Mouse (Mus musculus) heart, postnatal 0 days (tissue): ENCODE measurements around the gene Ephb2. TPM values are rescaled to one million over a fixed set of nuclear protein-coding genes. Genes with fewer than 3 reads are reported as not detected.

ENCODE experiments used
- ATAC-seq: fragments of 200-750 bp; cut with Nextera tagmentation; 2 replicates; pipeline ENCODE4 v1.8.0; 2017; ENCODE audit warnings: low read depth, moderate number of reproducible peaks, moderate library complexity; ENCODE audit not compliant: insufficient read depth
- DNase-seq: peaks from one replicate; pipeline ENCODE4 v3.0.0-alpha.2; 2016; ENCODE audit warnings: low spot score
- H3K27ac ChIP-seq: fragments of 300-500 bp; sonication (generic); 2 replicates; pipeline ENCODE4 v1.5.1; 2014; ENCODE audit warnings: low read depth, mild to moderate bottlenecking
- H3K27me3 ChIP-seq: fragments of 300-500 bp; sonication (generic); 2 replicates; pipeline ENCODE4 v1.6.1; 2014; ENCODE audit warnings: low read length, mixed read lengths; ENCODE audit not compliant: control insufficient read depth, insufficient read depth
- H3K36me3 ChIP-seq: fragments of 300-500 bp; sonication (generic); replicated peaks from 2 replicates; pipeline ENCODE4 v1.6.1; 2014; ENCODE audit warnings: low read length, mixed read lengths; ENCODE audit not compliant: control insufficient read depth, insufficient read depth
- H3K4me1 ChIP-seq: fragments of 300-500 bp; sonication (generic); 2 replicates; pipeline ENCODE4 v1.6.1; 2014; ENCODE audit warnings: antibody characterized with exemption; ENCODE audit not compliant: control insufficient read depth, insufficient read depth
- H3K4me2 ChIP-seq: fragments of 300-500 bp; sonication (generic); 2 replicates; pipeline ENCODE4 v1.6.1; 2014; ENCODE audit warnings: low read depth, mild to moderate bottlenecking, low read length, moderate library complexity
- H3K4me3 ChIP-seq: fragments of 300-500 bp; sonication (generic); 2 replicates; pipeline ENCODE4 v1.5.1; 2014; ENCODE audit warnings: low read depth, low read length
- H3K9ac ChIP-seq: fragments of 300-500 bp; sonication (generic); replicated peaks from 2 replicates; pipeline ENCODE4 v1.6.1; 2014; ENCODE audit warnings: low read depth, low read length, mixed read lengths
- H3K9me3 ChIP-seq: fragments of 300-500 bp; sonication (generic); replicated peaks from 2 replicates; pipeline ENCODE4 v1.6.1; 2016; ENCODE audit warnings: low read length; ENCODE audit not compliant: control insufficient read depth
- CTCF ChIP-seq: IDR thresholded peaks from 2 replicates; pipeline ENCODE4 v1.5.1; 2016; ENCODE audit warnings: antibody characterized with exemption, control low read depth, low read depth
- EP300 ChIP-seq: IDR thresholded peaks from 2 replicates; pipeline ENCODE4 v1.6.1; 2016; ENCODE audit warnings: antibody characterized with exemption, low read depth
- WGBS: fragments of 180-500 bp; shearing (Covaris S2); extraction: QIAGEN DNeasy Blood & Tissue Kit; methylation state at CpG from one replicate; pipeline ENCODE4 v1.1.7; 2014; 5-methylcytosine and 5-hydroxymethylcytosine counted together
- polyA plus RNA-seq: library from polyadenylated mRNA; unstranded; fragments of >200 nt; fragmentation: Nextera tagmentation; extraction: Ambion mirVana; gene quantifications from 2 replicates; pipeline ENCODE4 v1.2.1, GENCODE M21; 2015
- total RNA-seq: library from RNA; depleted of rRNA; stranded (reverse); fragments of >200 nt; gene quantifications from 2 replicates; pipeline ENCODE4 v1.2.3, GENCODE M21; 2014; ENCODE audit warnings: low replicate concordance

Gene Ephb2
- total and polyA plus RNA-seq, 2 experiments from 2014 or later: 0.19 to 10.2 TPM

GRCm38 (mm10) chr4:136730501-136730900, 105.3 kb downstream of the Ephb2 start:
- 56% methylated on average over 9 of the region's 9 CpGs for WGBS

GRCm38 (mm10) chr4:136729574-136729973, 106.2 kb downstream of the Ephb2 start:
- no peaks in the 10 kb centered on the region for H3K9me3 ChIP-seq
- 88% methylated on average over 2 of the region's 2 CpGs for WGBS
- DNase-seq (no peak), ATAC-seq (no peak)
- H3K4me3 ChIP-seq: no peak overlapping the region
- no peak overlapping the region for H3K4me2 ChIP-seq
- 0 out of 2 replicates have a peak, but pooled peaks cover 4% of the 10 kb centered on the region for H3K27me3 ChIP-seq
- no peak overlapping the region for H3K27ac ChIP-seq
- H3K4me1 ChIP-seq: peaks cover 12% of the 10 kb centered on the region; the same call in 1 of the 2 replicates
- TF ChIP-seq EP300 (no peak), CTCF (no peak)
- no peak overlapping the region for H3K9ac ChIP-seq
- no peaks in the 10 kb centered on the region for H3K36me3 ChIP-seq

More at GRCm38 (mm10) chr4:136730501-136730900, 105.3 kb downstream of the Ephb2 start:
- no peak overlapping the region for H3K4me3 ChIP-seq
- H3K27me3 ChIP-seq: 0 out of 2 replicates have a peak, but pooled peaks cover 4% of the 10 kb centered on the region
- peak; percentile 51; the same call in 1 of the 2 replicates for ATAC-seq
- no peak overlapping the region for H3K4me2 ChIP-seq
- no peaks in the 10 kb centered on the region for H3K36me3 ChIP-seq
- DNase-seq: no peak
- peaks cover 16% of the 10 kb centered on the region for H3K4me1 ChIP-seq
- H3K27ac ChIP-seq: no peak overlapping the region
- H3K9ac ChIP-seq: no peak overlapping the region
- H3K9me3 ChIP-seq: no peaks in the 10 kb centered on the region
- TF ChIP-seq CTCF: peak; percentile 12; the same call in 1 of the 2 replicates
- TF ChIP-seq EP300: no peak

- Histone ChIP-seq H3K4me2 (no peak overlapping the region), H3K9ac (no peak overlapping the region), H3K9me3 (no peaks in the 10 kb centered on the region), H3K27ac (no peak overlapping the region), H3K27me3 (no peaks in the 10 kb centered on the region), H3K36me3 (no peaks in the 10 kb centered on the region), H3K4me3 (no peak overlapping the region), H3K4me1 (peaks cover 12% of the 10 kb centered on the region; the same call in 1 of the 2 replicates)
- DNase-seq: no peak
- no peak for ATAC-seq
- TF ChIP-seq CTCF: no peak
- no peak for TF ChIP-seq EP300
- 89% methylated on average over 8 of the region's 8 CpGs for WGBS
Observed at GRCm38 (mm10) chr4:136726941-136727340, 108.8 kb downstream of the Ephb2 start.

GRCm38 (mm10) chr4:136724731-136725130, 111.1 kb downstream of the Ephb2 start:
- 54% methylated on average over 17 of the region's 17 CpGs for WGBS
- no peak for ATAC-seq
- no peak overlapping the region for H3K4me2 ChIP-seq

GRCm38 (mm10) chr4:136722361-136723082, 113.3 kb downstream of the Ephb2 start:
- Histone ChIP-seq H3K27me3 (no peaks in the 10 kb centered on the region), H3K36me3 (no peaks in the 10 kb centered on the region), H3K9me3 (no peaks in the 10 kb centered on the region), H3K27ac (no peak overlapping the region), H3K9ac (no peak overlapping the region), H3K4me2 (no peak overlapping the region), H3K4me3 (no peak overlapping the region), H3K4me1 (no peaks in the 10 kb centered on the region)
- no peak for ATAC-seq
- no peak for DNase-seq
- 55% methylated on average over 17 of the region's 17 CpGs for WGBS
- TF ChIP-seq EP300: no peak

More at GRCm38 (mm10) chr4:136724731-136725130, 111.1 kb downstream of the Ephb2 start:
- Histone ChIP-seq H3K27me3 (no peaks in the 10 kb centered on the region), H3K4me3 (no peak overlapping the region), H3K4me1 (no peaks in the 10 kb centered on the region), H3K9ac (no peak overlapping the region), H3K36me3 (no peaks in the 10 kb centered on the region), H3K9me3 (no peaks in the 10 kb centered on the region), H3K27ac (no peak overlapping the region)
- no peak for TF ChIP-seq EP300
- TF ChIP-seq CTCF: peak; percentile 15; the same call in 1 of the 2 replicates
- no peak for DNase-seq

- Histone ChIP-seq H3K36me3 (no peaks in the 10 kb centered on the region), H3K4me1 (no peaks in the 10 kb centered on the region), H3K9ac (no peak overlapping the region), H3K9me3 (no peaks in the 10 kb centered on the region), H3K4me3 (no peak overlapping the region), H3K27ac (no peak overlapping the region), H3K27me3 (no peaks in the 10 kb centered on the region), H3K4me2 (no peak overlapping the region)
- DNase-seq: no peak
- ATAC-seq: no peak
- 60% methylated on average over 3 of the region's 3 CpGs for WGBS
- no peak for TF ChIP-seq EP300
- no peak for TF ChIP-seq CTCF
Observed at GRCm38 (mm10) chr4:136721937-136722336, 113.9 kb downstream of the Ephb2 start.
